Mouse (Mus musculus): Measurements from ENCODE around the gene Rassf3.

Gene Rassf3

GRCm38 (mm10) chr10:121376530-121377271 lies 99.4 kb downstream of the Rassf3 start:
- in situ Hi-C loops (cut with MboI; ENCODE audit: unreplicated experiment in 2 of 2) = no loop called here

GRCm38 (mm10) chr10:121375649-121376493 lies 100.3 kb downstream of the Rassf3 start:
- in situ Hi-C loops (cut with MboI; ENCODE audit: unreplicated experiment in 2 of 2) = no loop called here

DNA sequence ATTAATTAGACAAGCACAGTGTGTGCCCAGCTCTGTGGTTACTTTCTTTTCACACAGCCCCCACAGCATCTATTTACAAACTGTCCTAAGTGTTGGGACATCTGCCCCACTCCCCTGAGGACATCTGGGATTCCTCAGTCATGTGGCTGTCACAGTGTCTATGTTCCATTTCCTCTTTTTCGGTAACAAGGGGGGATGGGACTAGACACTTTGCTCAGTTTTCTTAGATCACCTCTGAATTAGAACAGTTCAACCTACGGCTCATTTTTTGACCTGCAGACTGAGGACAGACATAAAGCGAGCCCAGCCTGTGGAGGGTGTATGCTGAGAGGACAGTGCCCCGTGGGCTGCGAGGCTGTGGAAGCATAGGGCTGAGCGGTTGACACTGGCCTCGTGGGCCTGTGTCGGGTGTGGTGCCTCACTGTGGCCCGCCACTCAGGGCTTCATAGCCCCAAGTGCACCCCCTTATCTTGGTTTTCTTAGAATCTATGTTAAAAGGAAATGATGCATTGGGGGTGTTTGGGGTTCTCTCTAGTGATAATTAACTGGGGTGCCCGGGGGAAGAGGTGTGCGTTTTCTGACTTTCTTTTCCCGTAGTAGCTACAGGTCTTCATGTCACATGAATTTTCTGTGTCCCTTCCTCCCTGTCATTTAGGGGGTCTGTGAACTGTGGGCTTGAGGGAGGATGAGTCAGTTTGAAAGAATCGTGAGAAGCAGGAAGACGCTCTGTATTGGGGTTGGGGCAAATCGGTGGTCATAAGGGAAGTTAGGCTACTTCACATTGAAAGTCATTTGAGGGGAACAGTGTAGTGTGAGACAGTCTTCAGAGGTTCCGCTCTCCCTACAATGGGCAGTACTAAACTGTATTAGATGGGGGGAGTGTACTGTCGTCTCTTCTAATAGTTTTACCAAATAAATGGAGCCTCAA lies 101.2 kb downstream of the Rassf3 start:
- in situ Hi-C loops (cut with MboI; ENCODE audit: unreplicated experiment in 2 of 2) = loop anchor here in 1 of 2 experiments (25.0 kb wide), 1 partner anchor 1612 kb away; no protein-coding TSS in a partner anchor

GRCm38 (mm10) chr10:121374013-121374412 lies 102.1 kb downstream of the Rassf3 start:
- in situ Hi-C loops (cut with MboI; ENCODE audit: unreplicated experiment in 2 of 2) = loop anchor here in 1 of 2 experiments (25.0 kb wide), 1 partner anchor 1613 kb away; no protein-coding TSS in a partner anchor

DNA sequence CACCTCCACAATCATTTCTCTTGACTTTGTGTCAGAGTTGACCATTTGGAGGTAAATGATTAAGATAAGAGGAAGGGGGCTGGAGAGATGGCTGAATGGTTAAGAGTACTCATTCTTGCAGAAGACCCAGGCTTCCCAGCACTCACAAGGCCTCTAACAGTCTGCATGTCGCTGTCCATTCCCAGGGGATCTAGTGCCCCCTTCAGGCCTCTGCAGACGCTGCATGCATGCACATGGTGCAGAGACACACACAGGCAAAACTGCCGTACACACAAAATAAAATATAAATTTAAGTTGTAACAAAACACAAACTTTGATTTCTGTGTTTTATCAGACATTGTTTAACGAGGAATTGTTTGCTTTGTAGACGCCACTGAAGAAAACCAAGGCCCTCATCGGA lies 105.4 kb downstream of the Rassf3 start:
- in situ Hi-C loops (cut with MboI; ENCODE audit: unreplicated experiment in 2 of 2) = loop anchor here in 1 of 2 experiments (25.0 kb wide), 1 partner anchor 1617 kb away; no protein-coding TSS in a partner anchor

DNA sequence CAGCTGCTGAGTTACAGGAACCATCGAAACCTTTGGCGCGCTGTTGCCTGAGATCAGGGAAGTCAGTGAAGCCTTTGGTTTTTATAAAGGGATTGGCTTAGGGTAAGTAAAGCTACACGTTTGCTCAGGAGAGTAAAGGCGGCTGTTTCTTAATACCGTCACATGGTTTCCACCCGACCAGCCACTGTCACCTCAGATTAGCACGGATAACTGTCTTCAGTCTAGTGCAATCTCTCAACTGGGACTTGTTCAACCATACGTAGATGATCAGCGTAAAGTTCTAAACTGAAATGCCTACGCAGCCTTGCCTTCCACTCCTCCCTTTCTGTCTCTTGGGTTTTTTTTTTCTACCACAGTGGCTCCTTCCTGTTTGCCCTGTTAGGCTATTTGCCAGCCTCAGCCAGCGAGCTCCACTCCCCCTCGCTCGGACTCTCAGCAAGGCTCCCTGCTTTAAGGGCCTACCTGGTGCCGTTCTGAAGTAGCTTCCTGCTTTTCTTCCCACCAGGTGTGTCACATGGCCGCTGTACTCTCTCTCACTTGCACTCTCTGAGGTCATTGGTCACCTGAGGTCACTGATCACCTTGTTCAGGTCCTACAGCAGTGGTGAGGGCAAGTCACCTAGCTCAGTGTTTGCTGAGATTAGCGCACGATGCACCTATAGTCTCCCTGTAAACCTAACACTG lies 107.2 kb downstream of the Rassf3 start:
- in situ Hi-C loops (cut with MboI; ENCODE audit: unreplicated experiment in 2 of 2) = loop anchor here in 1 of 2 experiments (10.0 to 25.0 kb wide), 2 partner anchors 1174 to 1618 kb away; no protein-coding TSS in a partner anchor

DNA sequence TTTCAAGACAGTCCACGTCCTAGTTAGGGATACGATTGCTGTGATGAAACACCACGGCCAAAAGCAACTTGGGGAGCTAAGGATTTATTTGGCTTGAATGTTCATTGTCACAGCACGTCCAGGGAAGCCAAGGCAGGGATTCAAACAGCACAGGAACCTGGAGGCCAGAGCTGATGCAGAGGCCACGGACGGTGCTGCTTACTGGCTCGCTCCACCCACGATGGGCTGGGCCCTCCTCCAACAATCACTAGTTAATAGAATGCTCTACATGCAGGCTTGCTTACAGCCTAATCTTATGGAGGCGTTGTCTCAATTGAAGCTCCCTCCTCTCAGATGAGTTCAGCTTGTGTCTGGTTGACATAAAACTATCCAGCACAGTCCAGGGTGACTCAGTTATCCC lies 108.4 kb downstream of the Rassf3 start:
- in situ Hi-C loops (cut with MboI; ENCODE audit: unreplicated experiment in 2 of 2) = loop anchor here in 1 of 2 experiments (10.0 to 25.0 kb wide), 2 partner anchors 1173 to 1620 kb away; no protein-coding TSS in a partner anchor

DNA sequence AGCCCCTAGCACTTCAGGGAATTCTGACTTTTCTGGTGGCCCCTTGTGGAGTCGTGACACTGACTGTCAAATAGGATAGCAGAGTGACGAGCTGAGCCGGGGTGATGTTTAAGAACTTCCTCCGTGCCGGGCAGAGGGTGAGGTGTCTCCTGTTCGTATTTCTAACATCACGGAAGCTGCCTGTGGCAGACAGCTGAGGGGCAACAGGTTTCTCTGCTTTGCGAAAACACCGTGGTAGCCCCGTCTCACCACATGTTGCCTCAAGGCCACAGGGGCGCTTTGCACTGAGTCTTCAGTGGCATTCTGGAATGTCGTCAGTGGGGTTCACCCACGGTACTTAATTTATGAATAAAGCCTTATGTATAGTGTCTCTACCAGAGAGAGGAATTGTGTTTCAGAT lies 108.9 kb downstream of the Rassf3 start:
- in situ Hi-C loops (cut with MboI; ENCODE audit: unreplicated experiment in 2 of 2) = loop anchor here in 1 of 2 experiments (10.0 to 25.0 kb wide), 2 partner anchors 1172 to 1620 kb away; no protein-coding TSS in a partner anchor

- in situ Hi-C loops (cut with MboI; ENCODE audit: unreplicated experiment in 2 of 2) = loop anchor here in 1 of 2 experiments (10.0 to 25.0 kb wide), 2 partner anchors 1171 to 1621 kb away; no protein-coding TSS in a partner anchor
Observed at GRCm38 (mm10) chr10:121365781-121366272, 110.3 kb downstream of the Rassf3 start.

- in situ Hi-C loops (cut with MboI; ENCODE audit: unreplicated experiment in 2 of 2) = loop anchor here in 1 of 2 experiments (10.0 to 25.0 kb wide), 2 partner anchors 1170 to 1622 kb away; no protein-coding TSS in a partner anchor
Observed at GRCm38 (mm10) chr10:121364801-121365564, 111.2 kb downstream of the Rassf3 start, which contains the start of gene Gns. Gns (plus strand) TSS chr10:121365090.

DNA sequence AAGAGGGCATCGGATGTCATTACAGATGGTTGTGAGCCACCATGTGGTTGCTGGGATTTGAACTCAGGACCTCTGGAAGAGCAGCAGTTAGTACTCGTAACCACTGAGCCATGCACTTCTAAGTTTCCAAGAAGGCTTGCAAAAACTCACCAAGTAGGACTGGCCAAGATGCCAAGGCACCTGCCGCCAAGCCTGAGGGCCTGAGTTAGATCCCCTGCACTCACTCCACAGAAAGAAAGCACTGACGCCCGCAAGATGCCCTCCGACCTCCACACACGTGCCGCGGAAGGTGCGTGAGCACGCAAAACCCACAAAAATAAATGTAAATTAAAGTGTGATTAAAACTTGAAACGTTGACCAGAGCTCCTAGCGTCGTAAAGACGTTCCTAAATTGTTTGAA lies 111.8 kb downstream of the Rassf3 start:
- in situ Hi-C loops (cut with MboI; ENCODE audit: unreplicated experiment in 2 of 2) = loop anchor here in 1 of 2 experiments (10.0 to 25.0 kb wide), 2 partner anchors 1170 to 1623 kb away; no protein-coding TSS in a partner anchor

DNA sequence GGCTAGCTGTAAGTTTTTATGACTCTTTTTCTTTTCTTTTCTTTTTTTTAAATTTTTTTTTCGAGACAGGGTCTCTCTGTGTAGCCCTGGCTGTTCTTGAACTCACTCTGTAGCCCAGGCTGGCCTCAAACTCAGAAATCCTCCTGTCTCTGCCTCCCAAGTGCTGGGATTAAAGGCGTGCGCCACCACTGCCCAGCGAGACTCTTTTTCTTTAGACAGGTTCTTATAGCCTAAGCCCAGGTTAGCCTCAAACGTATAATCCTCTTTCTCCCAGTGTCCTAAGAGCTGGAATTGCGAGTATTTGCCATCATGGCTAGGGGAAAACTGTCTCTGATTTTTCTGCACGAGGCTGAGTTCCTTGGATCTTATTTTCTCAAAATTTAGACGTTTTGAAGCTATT lies 112.9 kb downstream of the Rassf3 start:
- in situ Hi-C loops (cut with MboI; ENCODE audit: unreplicated experiment in 2 of 2) = loop anchor here in 1 of 2 experiments (10.0 to 25.0 kb wide), 2 partner anchors 1168 to 1624 kb away; no protein-coding TSS in a partner anchor

GRCm38 (mm10) chr10:121360358-121360757 lies 115.8 kb downstream of the Rassf3 start:
- in situ Hi-C loops (cut with MboI; ENCODE audit: unreplicated experiment in 2 of 2) = loop anchor here in 1 of 2 experiments (10.0 to 25.0 kb wide), 2 partner anchors 1166 to 1627 kb away; no protein-coding TSS in a partner anchor
